Mouse (Mus musculus): ENCODE measurements around the gene AI837181.

AI837181 gene

GRCm38 (mm10) chr19:5445747-5446146 is 20.8 kb downstream of the AI837181 start:
- ATAC-seq (ENCODE audit: low TSS enrichment): no peak

DNA sequence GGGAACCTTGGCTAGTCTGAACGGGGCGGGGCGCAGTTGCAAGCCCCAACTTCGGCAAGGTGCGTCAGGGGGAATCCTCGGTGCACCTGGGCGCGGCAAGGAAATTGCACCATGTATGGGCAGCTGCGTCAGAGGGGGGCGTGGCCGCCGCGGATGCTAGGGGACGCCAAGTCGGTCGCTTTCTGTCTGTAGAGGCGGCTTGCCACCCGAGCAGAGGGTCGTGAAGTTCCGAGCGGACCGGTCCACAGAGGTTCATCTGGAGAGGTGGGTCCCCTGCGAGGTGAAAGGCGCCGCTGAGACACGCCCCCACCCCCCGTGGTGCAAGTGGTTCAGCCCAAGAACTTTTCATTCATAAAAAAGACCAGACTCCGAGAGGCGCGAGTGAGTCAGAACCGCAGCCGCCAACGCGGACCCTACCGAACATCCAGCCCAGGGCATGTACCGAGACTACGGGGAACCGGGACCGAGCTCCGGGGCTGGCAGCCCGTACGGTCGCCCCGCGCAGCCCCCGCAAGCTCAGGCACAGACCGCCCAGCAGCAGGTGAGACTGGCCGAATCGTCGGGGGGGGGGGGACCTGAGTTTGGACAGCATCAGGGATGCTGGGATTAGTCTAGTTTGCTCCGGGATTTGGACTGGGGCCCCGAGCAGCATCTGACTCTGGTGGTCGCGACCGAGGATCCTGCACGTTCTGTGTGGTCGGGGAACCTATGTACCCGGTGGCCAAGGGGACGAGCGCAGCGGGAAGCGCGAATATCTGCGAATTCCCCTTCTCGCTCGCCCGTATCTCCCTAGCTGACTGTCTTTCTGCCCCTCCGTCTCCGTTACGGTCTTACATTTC is 22.8 kb downstream of the AI837181 start, which contains the start of gene Fosl1:
TSS of gene Fosl1 (plus strand) at position 33 of the 839 bp plus-strand sequence.
- peak; percentile 72; the same call in 1 of the 2 replicates for ATAC-seq (ENCODE audit: low TSS enrichment)

GRCm38 (mm10) chr19:5448354-5449150 is 23.6 kb downstream of the AI837181 start:
- no peak for ATAC-seq (ENCODE audit: low TSS enrichment)

DNA sequence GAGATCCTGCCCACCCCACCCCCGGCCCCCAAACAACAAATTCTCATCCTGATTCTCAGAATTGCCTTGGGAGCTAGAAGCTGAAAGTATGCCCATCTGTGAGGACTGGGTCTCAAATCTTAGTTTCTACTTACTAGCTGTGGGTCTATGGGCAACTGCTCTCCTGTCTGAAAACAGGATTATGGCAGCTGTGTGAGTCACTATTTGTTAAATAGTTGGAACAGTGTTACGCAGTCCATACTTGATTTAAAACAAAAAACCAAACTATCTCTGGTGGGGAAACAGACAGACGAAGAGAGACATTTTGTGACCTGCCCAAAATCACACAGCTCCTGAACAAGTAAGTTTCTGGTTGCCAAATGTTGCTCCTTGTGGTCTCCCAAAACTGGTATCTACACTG is 24.7 kb downstream of the AI837181 start:
- no peak for ATAC-seq (ENCODE audit: low TSS enrichment)

DNA sequence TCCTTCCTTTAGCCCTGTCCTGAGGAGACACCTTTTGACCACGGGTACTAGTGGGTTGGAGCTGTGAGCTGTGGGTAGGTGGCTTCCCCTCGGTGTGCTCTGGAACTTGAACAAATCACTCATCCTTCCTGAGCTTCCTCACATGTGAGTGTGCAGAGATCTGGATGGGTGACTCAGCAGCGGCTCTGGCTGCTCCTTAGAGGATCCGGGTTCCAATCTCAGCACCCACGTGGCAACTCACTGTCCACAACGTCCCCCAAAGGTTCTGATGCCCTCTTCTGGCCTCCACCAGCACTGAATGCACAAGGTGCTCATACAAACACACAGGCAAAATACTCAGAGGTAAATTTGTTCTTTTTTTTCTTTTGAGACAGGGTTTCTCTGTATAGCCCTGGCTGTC is 26.8 kb downstream of the AI837181 start:
- ATAC-seq (ENCODE audit: low TSS enrichment): no peak

DNA sequence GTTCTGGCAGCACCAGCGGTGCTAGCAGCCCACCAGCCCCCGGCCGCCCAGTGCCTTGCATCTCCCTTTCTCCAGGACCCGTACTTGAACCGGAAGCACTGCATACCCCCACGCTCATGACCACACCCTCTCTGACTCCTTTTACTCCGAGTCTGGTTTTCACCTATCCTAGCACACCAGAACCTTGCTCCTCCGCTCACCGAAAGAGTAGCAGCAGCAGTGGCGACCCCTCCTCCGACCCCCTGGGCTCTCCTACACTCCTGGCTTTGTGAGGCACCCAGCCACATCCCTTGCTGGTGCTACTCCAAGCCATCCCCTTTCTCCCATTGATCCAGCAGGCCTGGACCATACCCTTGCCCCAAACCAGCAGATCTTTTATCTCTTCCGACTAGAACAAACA is 30.1 kb downstream of the AI837181 start:
- ATAC-seq (ENCODE audit: low TSS enrichment): no peak

DNA sequence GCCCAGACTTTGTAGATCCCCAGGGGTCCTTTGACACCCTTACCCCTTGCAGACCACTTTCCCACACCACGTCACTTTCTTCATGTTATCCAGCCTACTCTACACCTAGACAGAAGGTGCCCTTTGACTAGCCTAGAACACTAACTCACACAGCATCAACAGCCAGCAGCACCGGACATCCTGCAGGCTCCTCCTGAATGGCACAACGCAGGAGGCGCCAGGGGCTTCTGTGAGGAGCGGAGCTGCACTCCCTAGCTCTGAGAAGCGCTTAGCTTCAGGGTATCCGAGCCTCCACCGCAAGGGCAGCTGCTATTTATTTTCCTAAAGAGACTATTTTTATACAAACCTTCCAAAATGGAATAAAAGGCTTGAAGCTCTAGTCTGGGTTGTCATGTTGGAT is 30.6 kb downstream of the AI837181 start:
- ATAC-seq (ENCODE audit: low TSS enrichment): no peak

DNA sequence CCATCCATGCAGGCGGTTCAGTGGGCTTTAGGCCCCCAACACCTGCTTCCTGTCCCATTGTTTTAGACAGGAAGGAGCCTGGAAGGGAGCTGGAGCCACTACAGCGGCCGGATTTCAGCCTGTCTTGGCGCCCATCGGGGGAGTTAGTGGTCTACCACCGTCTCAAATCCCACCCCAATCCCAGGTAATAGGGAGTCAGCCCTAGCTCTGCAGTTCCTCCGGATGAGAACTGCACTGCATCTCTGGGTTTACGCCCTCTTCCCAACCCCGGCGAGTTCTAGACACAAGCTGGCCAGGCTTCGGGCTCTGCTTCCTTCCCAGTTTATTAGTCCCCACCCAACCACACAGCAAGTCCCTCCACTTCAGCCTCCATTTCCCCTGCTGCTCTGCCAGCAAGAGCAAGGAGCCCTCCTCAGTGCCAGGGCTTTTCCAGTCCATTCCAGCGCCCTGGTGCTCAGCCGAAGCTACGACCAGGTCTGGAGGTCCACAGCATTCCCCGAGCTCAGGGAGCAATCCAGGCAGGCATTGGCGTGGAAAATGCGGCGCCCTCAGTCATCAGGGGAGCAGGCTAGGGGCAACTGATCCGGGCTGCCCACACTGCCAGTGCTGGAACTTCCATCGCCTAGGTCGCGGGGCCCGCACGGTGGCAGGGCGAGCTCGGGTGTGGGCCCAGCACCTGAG is 31.4 kb downstream of the AI837181 start:
- ATAC-seq (ENCODE audit: low TSS enrichment): 0 out of 2 replicates have a peak, but pooled peaks have one; percentile 13

- peak; percentile 74 for ATAC-seq (ENCODE audit: low TSS enrichment)
Observed at GRCm38 (mm10) chr19:5456922-5457745, 32.2 kb downstream of the AI837181 start.

DNA sequence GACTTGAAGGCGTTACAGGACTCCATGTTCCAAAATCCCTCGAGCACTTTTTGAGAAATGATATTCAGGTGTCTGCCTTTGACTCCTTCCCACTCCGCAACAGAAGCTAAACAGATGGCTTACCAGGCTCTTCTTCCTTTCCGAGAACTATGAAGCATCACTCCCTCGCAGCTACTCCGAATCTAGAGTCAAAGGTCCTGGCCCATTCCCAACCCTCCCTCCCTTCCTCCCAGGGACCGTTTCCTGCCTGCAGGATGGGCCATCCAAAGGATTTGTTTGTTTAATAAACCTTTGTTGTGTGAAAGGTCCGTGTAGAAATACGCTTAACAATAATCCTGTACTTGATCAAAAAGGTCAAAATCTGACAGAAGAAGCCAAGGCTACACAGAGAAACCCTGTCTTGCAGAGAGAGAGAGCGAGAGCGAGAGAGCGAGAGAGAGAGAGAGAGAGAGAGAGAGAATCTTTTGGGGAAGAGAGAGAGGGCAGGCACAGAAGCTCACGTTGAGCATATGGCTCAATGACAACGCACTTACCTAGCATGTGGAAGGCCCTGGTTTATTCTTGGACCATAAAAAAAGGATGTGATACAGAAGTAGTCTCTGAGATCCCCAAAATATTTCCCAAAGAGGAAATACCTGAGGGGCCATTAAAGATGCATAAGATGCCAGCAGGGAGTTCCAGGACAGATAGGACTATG is 33.0 kb downstream of the AI837181 start, which contains the start of gene Ccdc85b:
TSS of gene Ccdc85b (minus strand) at position 149 of the 697 bp plus-strand sequence.
- ATAC-seq (ENCODE audit: low TSS enrichment): 0 out of 2 replicates have a peak, but pooled peaks have one; percentile 3

- peak; percentile 28; the same call in 1 of the 2 replicates for ATAC-seq (ENCODE audit: low TSS enrichment)
Observed at GRCm38 (mm10) chr19:5459019-5459418, 34.1 kb downstream of the AI837181 start.

- ATAC-seq (ENCODE audit: low TSS enrichment): no peak
Observed at GRCm38 (mm10) chr19:5459896-5460295, 35.0 kb downstream of the AI837181 start.

DNA sequence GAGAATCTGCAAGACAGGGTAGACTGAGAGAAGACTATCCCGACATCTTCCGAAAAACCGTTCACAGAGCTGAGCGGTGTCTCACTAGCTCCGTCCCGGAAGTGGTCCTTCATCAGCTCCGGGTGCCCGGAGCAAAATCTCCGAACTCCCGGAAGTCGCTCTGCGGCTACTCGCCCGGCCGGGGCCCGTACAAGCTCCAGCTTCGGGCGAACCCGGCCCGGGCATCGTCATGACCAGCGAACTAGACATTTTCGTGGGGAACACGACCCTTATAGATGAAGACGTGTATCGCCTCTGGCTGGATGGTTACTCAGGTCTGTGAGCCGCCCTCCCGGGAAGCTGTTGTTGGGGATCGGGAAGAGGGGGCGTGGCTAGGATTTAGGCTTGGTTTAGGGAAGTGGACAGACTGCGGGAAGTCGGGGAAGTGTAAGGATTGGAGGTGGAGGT is 35.5 kb downstream of the AI837181 start, which contains the start of gene Fibp:
TSS of gene Fibp (plus strand) at position 151 of the 447 bp plus-strand sequence.
- ATAC-seq (ENCODE audit: low TSS enrichment): peak; percentile 50; the same call in 1 of the 2 replicates

GRCm38 (mm10) chr19:5461411-5461810 is 36.5 kb downstream of the AI837181 start:
- ATAC-seq (ENCODE audit: low TSS enrichment): no peak

GRCm38 (mm10) chr19:5463212-5463611 is 38.3 kb downstream of the AI837181 start:
- no peak for ATAC-seq (ENCODE audit: low TSS enrichment)

- ATAC-seq (ENCODE audit: low TSS enrichment): no peak
Observed at GRCm38 (mm10) chr19:5463791-5464562, 39.0 kb downstream of the AI837181 start.

DNA sequence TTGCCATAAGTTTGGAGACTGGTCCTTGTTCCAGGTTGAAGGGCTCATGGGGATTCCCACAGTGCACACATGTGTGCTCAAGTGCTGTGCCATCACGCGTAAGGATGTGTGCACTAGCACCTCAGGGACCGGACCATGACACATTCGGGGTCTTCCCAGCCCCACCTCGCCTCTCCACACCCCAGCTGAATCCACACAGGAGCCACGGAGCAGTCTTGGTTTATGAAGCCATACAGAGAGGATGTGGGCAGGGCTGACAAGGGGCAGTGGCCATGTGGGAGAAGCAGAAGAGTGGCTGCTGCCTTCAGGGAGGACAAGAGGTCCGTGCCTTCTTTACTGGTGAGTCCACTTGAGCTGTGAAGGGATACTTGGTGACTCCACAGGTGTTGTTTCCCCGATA is 40.1 kb downstream of the AI837181 start:
- ATAC-seq (ENCODE audit: low TSS enrichment): no peak

DNA sequence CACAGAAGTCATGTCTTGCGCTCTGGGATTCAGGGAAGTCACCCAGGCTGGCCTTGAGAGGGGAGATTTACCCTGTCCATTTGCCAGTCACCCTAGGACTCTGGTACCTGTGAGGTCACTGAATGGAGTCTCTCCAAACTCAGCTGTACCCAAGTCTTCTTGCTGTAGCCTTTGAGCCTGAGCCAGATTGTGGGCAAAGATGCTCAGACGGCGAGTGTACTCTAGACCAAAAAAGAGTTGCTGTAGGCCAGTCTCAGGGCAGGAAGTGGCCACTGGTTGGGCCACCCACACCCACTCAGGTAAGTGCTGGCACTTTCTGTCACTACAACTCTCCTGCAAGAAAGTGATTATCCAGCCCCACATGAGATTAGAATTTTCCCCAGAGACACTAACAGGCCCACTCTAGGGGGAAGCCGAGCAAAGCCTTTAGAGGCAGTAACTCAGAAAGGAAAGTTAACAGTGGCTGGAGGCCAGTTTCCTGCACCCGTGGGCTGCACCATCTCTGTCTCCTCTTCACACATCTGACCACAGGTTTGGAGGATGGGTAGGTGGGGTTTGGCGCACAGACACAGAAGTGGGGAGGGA is 42.1 kb downstream of the AI837181 start:
- no peak for ATAC-seq (ENCODE audit: low TSS enrichment)

DNA sequence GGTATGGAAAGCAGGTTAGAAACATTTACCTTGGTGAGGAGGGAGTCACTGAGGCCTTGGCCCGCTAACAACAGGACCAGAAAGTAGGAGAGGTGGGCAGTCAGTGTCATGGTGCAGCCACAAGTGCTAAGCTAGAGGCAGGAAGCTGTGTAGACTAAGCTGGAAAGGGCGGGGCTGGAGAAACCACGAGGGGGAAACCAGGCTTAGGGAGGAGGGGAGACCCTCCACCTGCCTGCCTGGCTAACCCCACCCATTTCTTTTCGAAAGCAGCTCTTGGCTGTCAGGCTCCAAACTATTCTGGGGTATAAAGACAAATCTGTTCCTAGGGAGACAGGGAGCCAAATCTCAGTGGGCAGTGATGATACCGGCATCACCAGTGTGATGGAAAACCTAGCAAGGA is 43.4 kb downstream of the AI837181 start, which contains the start of gene Ctsw:
TSS of gene Ctsw (minus strand) at position 134 of the 400 bp plus-strand sequence.
- ATAC-seq (ENCODE audit: low TSS enrichment): no peak
